Mouse (Mus musculus): ENCODE measurements at regions not wholly inside any gene's neighbourhood (a gene's known extent, or its start where the extent isn't known, plus 50 kb on each side); places are given as distances from the start of the nearest gene placed in this dataset.

GRCm38 (mm10) chr3:153119142-153119541 lies 137.1 kb upstream of the St6galnac5 start:
- TF ChIP-seq CTCF (IDR thresholded peaks at IDR 0.05; ENCODE audit: low read depth, low read length) (no peak), EP300 (IDR thresholded peaks at IDR 0.05; ENCODE audit: insufficient read depth, low read depth, low read length) (no peak)

All from ES-Bruce4 (cell line).